Mouse (Mus musculus): ENCODE data around the gene Arid1b. TPM values are rescaled to one million over a fixed set of nuclear protein-coding genes. Genes with fewer than 3 reads are reported as not detected.

Gene Arid1b
- polyA plus RNA-seq, 1 experiment from 2014 or later = 14.8 TPM

DNA sequence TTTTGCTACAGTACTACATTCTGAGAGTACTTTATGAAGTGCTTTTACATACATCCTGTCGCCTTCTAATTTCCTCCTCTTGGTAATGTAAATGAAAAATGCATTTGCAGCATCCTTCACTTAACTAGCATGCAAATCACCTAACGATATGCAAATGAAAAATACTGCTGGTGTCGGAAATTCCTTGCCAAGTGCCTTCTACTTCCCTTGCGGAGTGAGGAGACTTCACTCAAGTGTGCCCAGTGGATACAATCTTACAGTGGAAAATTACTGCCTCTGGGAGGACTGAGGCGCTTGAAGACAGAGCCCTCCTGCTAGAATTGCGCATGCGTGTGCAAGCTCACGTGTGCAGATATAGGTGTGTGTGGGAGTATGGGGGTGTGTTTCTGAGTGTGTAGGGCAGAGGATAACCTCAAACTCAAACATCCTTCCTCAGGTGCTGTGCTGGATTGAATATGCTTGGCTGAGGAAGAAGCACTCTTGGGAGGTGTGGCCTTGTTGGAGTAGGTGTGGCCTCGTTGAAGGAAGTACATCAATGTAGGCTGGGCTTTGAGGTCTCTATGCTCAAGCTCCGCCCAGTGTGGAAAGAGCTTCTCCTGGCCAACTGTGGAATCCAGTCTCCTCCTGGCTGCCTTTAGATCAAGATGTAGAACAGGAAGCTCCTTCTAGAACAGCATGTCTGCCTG, 29.8 kb upstream of the Arid1b start:
- Histone ChIP-seq H3K4me1 (ENCODE audit: control insufficient read depth, insufficient read depth, low read length) (no peaks in the 10 kb centered on the region), H3K9ac (ENCODE audit: low read length) (no peak overlapping the region), H3K36me3 (ENCODE audit: control insufficient read depth, insufficient read depth, low read length) (no peaks in the 10 kb centered on the region), H3K9me3 (ENCODE audit: control insufficient read depth, low read length) (no peaks in the 10 kb centered on the region), H3K27ac (replicated peaks; ENCODE audit: low read depth, low read length) (no peak overlapping the region), H3K27me3 (ENCODE audit: control insufficient read depth, insufficient read depth, low read length) (no peaks in the 10 kb centered on the region), H3K4me2 (ENCODE audit: low read depth, severe bottlenecking) (no peak overlapping the region), H3K4me3 (ENCODE audit: low read depth, low read length) (no peak overlapping the region)
- WGBS = 83% methylated on average over 10 of the region's 10 CpGs
- ATAC-seq (ENCODE audit: insufficient number of reproducible peaks, low FRiP score, low TSS enrichment, low read depth) (no peak), DNase-seq (ENCODE audit: low spot score) (no peak)

- Histone ChIP-seq H3K4me1 (ENCODE audit: control insufficient read depth, insufficient read depth, low read length) (no peaks in the 10 kb centered on the region), H3K27ac (replicated peaks; ENCODE audit: low read depth, low read length) (no peak overlapping the region), H3K9ac (ENCODE audit: low read length) (no peak overlapping the region), H3K4me3 (ENCODE audit: low read depth, low read length) (no peak overlapping the region), H3K27me3 (ENCODE audit: control insufficient read depth, insufficient read depth, low read length) (no peaks in the 10 kb centered on the region), H3K9me3 (ENCODE audit: control insufficient read depth, low read length) (no peaks in the 10 kb centered on the region), H3K36me3 (ENCODE audit: control insufficient read depth, insufficient read depth, low read length) (no peaks in the 10 kb centered on the region), H3K4me2 (ENCODE audit: low read depth, severe bottlenecking) (no peak overlapping the region)
- 63% methylated on average over 4 of the region's 4 CpGs for WGBS
- no peak for DNase-seq (ENCODE audit: low spot score)
- no peak for ATAC-seq (ENCODE audit: insufficient number of reproducible peaks, low FRiP score, low TSS enrichment, low read depth)
These were observed 26.9 kb upstream of the Arid1b start for GRCm38 (mm10) chr17:4967201-4967600.

GRCm38 (mm10) chr17:4968035-4968434, 26.1 kb upstream of the Arid1b start:
- Histone ChIP-seq H3K36me3 (ENCODE audit: control insufficient read depth, insufficient read depth, low read length) (no peaks in the 10 kb centered on the region), H3K27ac (replicated peaks; ENCODE audit: low read depth, low read length) (no peak overlapping the region), H3K4me1 (ENCODE audit: control insufficient read depth, insufficient read depth, low read length) (no peaks in the 10 kb centered on the region), H3K4me3 (ENCODE audit: low read depth, low read length) (no peak overlapping the region), H3K27me3 (ENCODE audit: control insufficient read depth, insufficient read depth, low read length) (no peaks in the 10 kb centered on the region), H3K4me2 (ENCODE audit: low read depth, severe bottlenecking) (no peak overlapping the region), H3K9ac (ENCODE audit: low read length) (no peak overlapping the region), H3K9me3 (ENCODE audit: control insufficient read depth, low read length) (no peaks in the 10 kb centered on the region)
- ATAC-seq (ENCODE audit: insufficient number of reproducible peaks, low FRiP score, low TSS enrichment, low read depth) = no peak
- WGBS = 93% methylated on average over 3 of the region's 3 CpGs
- no peak for DNase-seq (ENCODE audit: low spot score)

DNA sequence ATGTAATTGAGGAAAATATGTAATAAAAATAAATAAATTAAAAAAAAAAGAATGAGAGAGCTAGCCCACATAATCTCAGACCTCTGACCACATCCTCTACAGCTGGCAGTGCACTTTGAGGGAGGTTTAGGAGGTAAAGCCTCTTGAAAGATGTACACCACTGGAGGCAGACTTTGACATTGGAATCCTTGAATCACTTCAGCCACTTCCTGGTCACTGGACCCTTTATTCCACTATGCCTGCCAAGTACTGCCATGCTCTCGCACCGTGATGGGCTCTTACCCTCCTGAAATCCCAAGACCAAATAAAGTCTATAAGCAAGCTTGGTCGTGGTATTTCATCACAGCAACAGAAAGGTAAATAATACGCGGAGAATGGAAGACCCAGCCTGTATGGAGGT, 25.3 kb upstream of the Arid1b start:
- Histone ChIP-seq H3K27ac (replicated peaks; ENCODE audit: low read depth, low read length) (no peak overlapping the region), H3K9ac (ENCODE audit: low read length) (no peak overlapping the region), H3K9me3 (ENCODE audit: control insufficient read depth, low read length) (no peaks in the 10 kb centered on the region), H3K4me1 (ENCODE audit: control insufficient read depth, insufficient read depth, low read length) (no peaks in the 10 kb centered on the region), H3K4me3 (ENCODE audit: low read depth, low read length) (no peak overlapping the region), H3K4me2 (ENCODE audit: low read depth, severe bottlenecking) (no peak overlapping the region), H3K27me3 (ENCODE audit: control insufficient read depth, insufficient read depth, low read length) (no peaks in the 10 kb centered on the region), H3K36me3 (ENCODE audit: control insufficient read depth, insufficient read depth, low read length) (no peaks in the 10 kb centered on the region)
- ATAC-seq (ENCODE audit: insufficient number of reproducible peaks, low FRiP score, low TSS enrichment, low read depth) = no peak
- WGBS = 89% methylated on average over 5 of the region's 5 CpGs
- no peak for DNase-seq (ENCODE audit: low spot score)

DNA sequence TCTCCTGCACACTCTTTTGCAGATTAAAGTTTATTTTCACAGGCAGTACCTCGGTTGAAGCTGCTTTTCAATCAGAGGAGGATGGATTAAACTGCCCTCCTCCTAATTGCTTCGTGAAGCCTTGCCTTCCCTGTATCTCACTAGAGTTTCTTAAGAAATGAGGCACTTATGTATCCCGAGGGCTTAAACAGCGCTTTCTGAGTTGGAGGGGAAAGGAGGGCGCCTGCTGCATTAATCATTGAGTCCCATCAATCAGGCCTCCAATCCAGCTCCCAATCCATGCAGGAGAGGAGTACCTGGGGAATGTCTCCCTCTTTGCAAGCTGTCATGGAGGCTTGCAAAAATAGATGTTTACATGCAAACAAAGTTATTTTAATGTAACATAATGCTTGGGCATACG, 21.9 kb upstream of the Arid1b start:
- Histone ChIP-seq H3K4me1 (ENCODE audit: control insufficient read depth, insufficient read depth, low read length) (no peaks in the 10 kb centered on the region), H3K36me3 (ENCODE audit: control insufficient read depth, insufficient read depth, low read length) (no peaks in the 10 kb centered on the region), H3K9ac (ENCODE audit: low read length) (no peak overlapping the region), H3K4me2 (ENCODE audit: low read depth, severe bottlenecking) (no peak overlapping the region), H3K27ac (replicated peaks; ENCODE audit: low read depth, low read length) (no peak overlapping the region), H3K4me3 (ENCODE audit: low read depth, low read length) (no peak overlapping the region), H3K9me3 (ENCODE audit: control insufficient read depth, low read length) (no peaks in the 10 kb centered on the region), H3K27me3 (ENCODE audit: control insufficient read depth, insufficient read depth, low read length) (no peaks in the 10 kb centered on the region)
- WGBS = 60% methylated on average over 6 of the region's 6 CpGs
- DNase-seq (ENCODE audit: low spot score) = no peak
- no peak for ATAC-seq (ENCODE audit: insufficient number of reproducible peaks, low FRiP score, low TSS enrichment, low read depth)

- Histone ChIP-seq H3K9me3 (ENCODE audit: control insufficient read depth, low read length) (no peaks in the 10 kb centered on the region), H3K4me3 (ENCODE audit: low read depth, low read length) (no peak overlapping the region), H3K9ac (ENCODE audit: low read length) (no peak overlapping the region), H3K36me3 (ENCODE audit: control insufficient read depth, insufficient read depth, low read length) (no peaks in the 10 kb centered on the region), H3K4me2 (ENCODE audit: low read depth, severe bottlenecking) (no peak overlapping the region), H3K27ac (replicated peaks; ENCODE audit: low read depth, low read length) (no peak overlapping the region), H3K27me3 (ENCODE audit: control insufficient read depth, insufficient read depth, low read length) (no peaks in the 10 kb centered on the region), H3K4me1 (ENCODE audit: control insufficient read depth, insufficient read depth, low read length) (no peaks in the 10 kb centered on the region)
- DNase-seq (ENCODE audit: low spot score) (no peak), ATAC-seq (ENCODE audit: insufficient number of reproducible peaks, low FRiP score, low TSS enrichment, low read depth) (no peak)
- WGBS = 82% methylated on average over 11 of the region's 11 CpGs
These were observed 19.4 kb upstream of the Arid1b start for GRCm38 (mm10) chr17:4974736-4975135.

DNA sequence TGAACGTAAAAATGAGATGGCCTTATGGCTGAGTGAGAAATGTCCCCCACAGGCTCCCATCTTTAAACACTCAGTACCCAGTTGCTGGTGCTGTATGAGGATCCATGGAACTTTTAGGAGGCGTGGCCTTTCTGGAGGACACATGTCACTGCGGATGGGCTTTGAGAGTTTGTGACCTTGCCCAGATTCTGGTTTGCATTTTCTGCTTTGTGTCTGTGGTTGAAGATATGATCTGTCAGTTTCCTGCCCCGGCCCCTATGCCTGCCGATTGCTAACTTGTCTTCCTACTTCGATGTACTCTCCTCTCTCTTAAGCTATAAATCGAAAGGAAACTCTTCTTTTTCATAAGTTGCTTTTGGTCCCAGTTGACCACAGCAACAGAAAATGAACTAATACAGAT, 14.0 kb upstream of the Arid1b start:
- Histone ChIP-seq H3K4me1 (ENCODE audit: control insufficient read depth, insufficient read depth, low read length) (no peaks in the 10 kb centered on the region), H3K9me3 (ENCODE audit: control insufficient read depth, low read length) (no peaks in the 10 kb centered on the region), H3K27me3 (ENCODE audit: control insufficient read depth, insufficient read depth, low read length) (no peaks in the 10 kb centered on the region), H3K27ac (replicated peaks; ENCODE audit: low read depth, low read length) (no peak overlapping the region), H3K36me3 (ENCODE audit: control insufficient read depth, insufficient read depth, low read length) (no peaks in the 10 kb centered on the region), H3K4me3 (ENCODE audit: low read depth, low read length) (no peak overlapping the region), H3K4me2 (ENCODE audit: low read depth, severe bottlenecking) (no peak overlapping the region), H3K9ac (ENCODE audit: low read length) (no peak overlapping the region)
- no peak for DNase-seq (ENCODE audit: low spot score)
- 84% methylated on average over 7 of the region's 7 CpGs for WGBS
- no peak for ATAC-seq (ENCODE audit: insufficient number of reproducible peaks, low FRiP score, low TSS enrichment, low read depth)

- H3K4me2 ChIP-seq (ENCODE audit: low read depth, severe bottlenecking) = no peak overlapping the region
- H3K27ac ChIP-seq (replicated peaks; ENCODE audit: low read depth, low read length) = no peak overlapping the region
- no peaks in the 10 kb centered on the region for H3K27me3 ChIP-seq (ENCODE audit: control insufficient read depth, insufficient read depth, low read length)
- H3K9ac ChIP-seq (ENCODE audit: low read length) = no peak overlapping the region
- H3K4me1 ChIP-seq (ENCODE audit: control insufficient read depth, insufficient read depth, low read length) = no peaks in the 10 kb centered on the region
- ATAC-seq (ENCODE audit: insufficient number of reproducible peaks, low FRiP score, low TSS enrichment, low read depth) (no peak), DNase-seq (ENCODE audit: low spot score) (no peak)
- H3K4me3 ChIP-seq (ENCODE audit: low read depth, low read length) = no peak overlapping the region
- no peaks in the 10 kb centered on the region for H3K9me3 ChIP-seq (ENCODE audit: control insufficient read depth, low read length)
- H3K36me3 ChIP-seq (ENCODE audit: control insufficient read depth, insufficient read depth, low read length) = no peaks in the 10 kb centered on the region
- 88% methylated on average over 5 of the region's 5 CpGs for WGBS
These were observed 11.3 kb upstream of the Arid1b start for GRCm38 (mm10) chr17:4982819-4983218.

DNA sequence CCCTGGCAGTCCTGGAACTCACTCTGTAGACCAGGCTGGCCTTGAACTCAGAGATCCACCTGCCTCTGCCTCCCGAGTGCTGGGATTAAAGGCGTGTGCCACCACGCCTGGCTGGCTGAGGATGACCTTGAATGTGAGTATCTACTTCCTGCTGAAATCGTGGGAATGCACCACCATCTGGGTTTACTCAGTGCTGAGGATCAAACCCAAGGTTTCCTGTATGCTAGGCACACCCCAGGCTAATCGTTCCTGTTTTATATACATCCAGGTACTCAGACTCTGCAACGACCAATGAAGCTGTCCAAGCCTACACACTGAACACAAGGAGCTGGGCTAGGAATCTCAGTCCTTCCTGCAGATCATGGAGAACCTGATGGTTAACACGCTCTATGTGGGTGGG, 9.4 kb upstream of the Arid1b start:
- ATAC-seq (ENCODE audit: insufficient number of reproducible peaks, low FRiP score, low TSS enrichment, low read depth) (no peak), DNase-seq (ENCODE audit: low spot score) (no peak)
- no peaks in the 10 kb centered on the region for H3K9me3 ChIP-seq (ENCODE audit: control insufficient read depth, low read length)
- no peaks in the 10 kb centered on the region for H3K27me3 ChIP-seq (ENCODE audit: control insufficient read depth, insufficient read depth, low read length)
- no peak overlapping the region for H3K27ac ChIP-seq (replicated peaks; ENCODE audit: low read depth, low read length)
- H3K4me2 ChIP-seq (ENCODE audit: low read depth, severe bottlenecking) = no peak overlapping the region
- no peaks in the 10 kb centered on the region for H3K4me1 ChIP-seq (ENCODE audit: control insufficient read depth, insufficient read depth, low read length)
- H3K4me3 ChIP-seq (ENCODE audit: low read depth, low read length) = no peak overlapping the region
- WGBS = 79% methylated on average over 7 of the region's 7 CpGs
- H3K36me3 ChIP-seq (ENCODE audit: control insufficient read depth, insufficient read depth, low read length) = no peaks in the 10 kb centered on the region
- H3K9ac ChIP-seq (ENCODE audit: low read length) = no peak overlapping the region
